Mouse (Mus musculus) cerebellum, adult 2 months (tissue): ENCODE measurements around the gene Npff.

Source experiments
- CTCF ChIP-seq: fragments of 200-500 bp; IDR thresholded peaks from 2 replicates; pipeline ENCODE4 v1.5.1; 2011; ENCODE audit warnings: low read depth, mild to moderate bottlenecking, control low read depth, low read length, moderate library complexity, borderline replicate concordance; ENCODE audit not compliant: insufficient read depth
- POLR2A ChIP-seq: fragments of 200-500 bp; IDR thresholded peaks from 2 replicates; pipeline ENCODE4 v1.6.1; 2011; ENCODE audit warnings: low read length, control low read depth, borderline replicate concordance; ENCODE audit not compliant: insufficient read depth

DNA sequence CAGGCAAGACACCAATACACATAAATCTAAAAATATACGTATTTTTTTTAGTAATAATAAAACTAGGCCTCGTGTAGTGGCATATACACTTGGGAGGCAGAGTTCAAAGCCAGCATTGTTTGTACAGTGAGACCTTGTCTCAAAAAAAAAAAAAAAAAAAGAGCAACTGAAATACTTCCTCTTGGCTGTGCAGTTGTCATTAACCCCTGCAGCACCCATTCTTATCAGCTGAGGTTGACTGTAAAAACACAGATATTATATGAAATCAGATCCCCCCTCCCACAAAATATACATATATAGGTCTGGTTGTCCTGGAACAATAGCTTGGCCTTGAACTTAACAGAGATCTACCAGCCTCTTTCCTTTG lies 18.3 kb downstream of the Npff start:
- TF ChIP-seq CTCF: no peak
- TF ChIP-seq POLR2A: no peak
